Mouse (Mus musculus): ENCODE data around the gene Zfand4.

Gene Zfand4

DNA sequence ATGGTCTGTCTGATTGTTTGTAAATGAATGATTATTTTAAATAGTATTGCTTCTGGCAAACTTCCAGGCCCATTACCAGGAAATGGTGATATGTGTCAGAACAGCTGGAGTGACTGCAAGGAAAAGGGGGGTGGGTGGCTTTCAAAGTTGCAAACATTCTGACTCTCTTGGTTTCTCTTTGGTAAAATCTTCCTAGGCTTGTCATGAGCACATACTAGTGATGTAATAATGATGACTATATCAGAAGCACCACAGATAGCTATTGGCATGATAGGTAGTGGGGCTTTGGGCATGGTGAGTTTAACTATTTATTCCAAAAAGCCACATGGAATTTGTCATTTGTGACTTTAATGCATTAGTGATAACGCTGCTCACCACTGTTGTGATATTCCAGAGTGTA, 110.1 kb downstream of the Zfand4 start:
- DNase-seq (ENCODE audit: low spot score), result no peak

DNA sequence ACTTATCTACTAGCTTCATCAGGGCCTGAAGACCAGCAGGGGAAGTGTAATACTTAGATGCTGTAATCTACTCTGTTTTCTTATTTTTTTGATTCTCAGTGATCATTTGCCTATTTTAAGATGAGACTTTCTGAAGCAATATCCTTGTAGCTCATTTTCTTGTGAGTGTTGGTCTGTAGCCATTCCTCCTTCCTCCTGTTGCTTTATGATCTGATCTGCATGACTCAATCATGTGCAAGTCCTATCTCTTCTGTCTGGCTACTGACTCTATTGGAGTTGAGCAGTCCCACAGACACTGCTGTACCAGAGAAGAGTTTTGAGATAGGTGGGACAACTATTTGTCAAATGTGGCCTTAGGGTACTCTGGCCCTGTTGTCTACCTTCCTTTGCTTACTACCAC, 110.6 kb downstream of the Zfand4 start:
- no peak for DNase-seq (ENCODE audit: low spot score)

DNA sequence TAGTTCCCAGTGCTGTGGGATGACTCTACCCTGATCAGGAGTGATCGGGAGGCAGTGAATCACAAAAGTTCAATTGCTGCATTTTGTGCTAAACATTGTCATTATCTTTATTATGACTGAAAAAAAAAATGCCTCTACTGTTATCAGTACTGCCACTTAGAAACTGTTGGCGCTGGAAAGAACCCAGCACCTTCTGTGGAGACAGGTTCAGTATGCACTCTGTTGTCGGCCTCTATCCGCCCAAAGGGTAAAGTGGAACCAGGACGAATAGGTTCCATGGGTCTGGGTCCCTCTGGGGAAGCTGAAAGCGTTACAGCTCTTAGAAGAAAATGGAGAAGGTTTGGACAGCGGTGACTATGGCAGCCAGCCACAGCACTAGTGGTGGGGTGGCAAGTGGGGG, 114.9 kb downstream of the Zfand4 start:
- no peak for DNase-seq (ENCODE audit: low spot score)
